Mouse (Mus musculus) midbrain, postnatal 0 days (tissue): ENCODE data around the gene 1700021F05Rik. TPM values are rescaled to one million over a fixed set of nuclear protein-coding genes. Genes with fewer than 3 reads are reported as not detected.
A peak's percentile ranks its signal among the peaks of the same experiment; 100 is the strongest.

ENCODE experiments used
- ATAC-seq: fragments of 200-750 bp; cut with Nextera tagmentation; 2 replicates; pipeline ENCODE4 v1.8.0; 2017; ENCODE audit warnings: moderate number of reproducible peaks, mild to moderate bottlenecking, moderate TSS enrichment, moderate library complexity; ENCODE audit not compliant: low FRiP score
- DNase-seq: peaks from one replicate; pipeline ENCODE4 v3.0.0-alpha.2; 2015; ENCODE audit warnings: low spot score
- H3K27ac ChIP-seq: fragments of 300-500 bp; sonication (generic); 2 replicates; pipeline ENCODE4 v1.5.1; 2014; ENCODE audit warnings: low read depth, mild to moderate bottlenecking, low read length, mixed read lengths
- H3K27me3 ChIP-seq: fragments of 300-500 bp; sonication (generic); 2 replicates; pipeline ENCODE4 v1.6.1; 2014; ENCODE audit warnings: low read length, control low read depth, mixed read lengths; ENCODE audit not compliant: insufficient read depth
- H3K36me3 ChIP-seq: fragments of 300-500 bp; sonication (generic); 2 replicates; pipeline ENCODE4 v1.6.1; 2014; ENCODE audit warnings: low read length, control low read depth, mixed read lengths; ENCODE audit not compliant: insufficient read depth
- H3K4me1 ChIP-seq: fragments of 300-500 bp; sonication (generic); 2 replicates; pipeline ENCODE4 v1.6.1; 2014; ENCODE audit warnings: mild to moderate bottlenecking, control low read depth, antibody characterized with exemption, low read length, mixed read lengths; ENCODE audit not compliant: insufficient read depth
- H3K4me2 ChIP-seq: fragments of 300-500 bp; sonication (generic); 2 replicates; pipeline ENCODE4 v1.6.1; 2014; ENCODE audit warnings: low read depth, mild to moderate bottlenecking, low read length, mixed read lengths; ENCODE audit not compliant: poor library complexity, severe bottlenecking
- H3K4me3 ChIP-seq: fragments of 300-500 bp; sonication (generic); 2 replicates; pipeline ENCODE4 v1.5.1; 2014; ENCODE audit warnings: low read depth, mild to moderate bottlenecking, low read length, moderate library complexity
- H3K9ac ChIP-seq: fragments of 300-500 bp; sonication (generic); replicated peaks from 2 replicates; pipeline ENCODE4 v1.6.1; 2014; ENCODE audit warnings: mild to moderate bottlenecking, low read length, moderate library complexity, mixed read lengths; ENCODE audit not compliant: poor library complexity, severe bottlenecking
- H3K9me3 ChIP-seq: fragments of 300-500 bp; sonication (generic); 2 replicates; pipeline ENCODE4 v1.6.1; 2016; ENCODE audit warnings: low read length, control low read depth
- CTCF ChIP-seq: IDR thresholded peaks from 2 replicates; pipeline ENCODE4 v1.5.1; 2016; ENCODE audit warnings: antibody characterized with exemption, mild to moderate bottlenecking
- WGBS: fragments of 180-500 bp; shearing (Covaris S2); extraction: QIAGEN DNeasy Blood & Tissue Kit; methylation state at CpG from one replicate; pipeline ENCODE4 v1.1.7; 2014; 5-methylcytosine and 5-hydroxymethylcytosine counted together
- polyA plus RNA-seq: library from polyadenylated mRNA; unstranded; fragments of >200 nt; fragmentation: Nextera tagmentation; extraction: Ambion mirVana; gene quantifications from 2 replicates; pipeline ENCODE4 v1.2.1, GENCODE M21; 2015
- total RNA-seq: library from RNA; depleted of rRNA; stranded (reverse); fragments of >200 nt; gene quantifications from 2 replicates; pipeline ENCODE4 v1.2.3, GENCODE M21; 2014

Gene 1700021F05Rik
- total and polyA plus RNA-seq, 2 experiments from 2014 or later = 61.6 to 73.4 TPM

DNA sequence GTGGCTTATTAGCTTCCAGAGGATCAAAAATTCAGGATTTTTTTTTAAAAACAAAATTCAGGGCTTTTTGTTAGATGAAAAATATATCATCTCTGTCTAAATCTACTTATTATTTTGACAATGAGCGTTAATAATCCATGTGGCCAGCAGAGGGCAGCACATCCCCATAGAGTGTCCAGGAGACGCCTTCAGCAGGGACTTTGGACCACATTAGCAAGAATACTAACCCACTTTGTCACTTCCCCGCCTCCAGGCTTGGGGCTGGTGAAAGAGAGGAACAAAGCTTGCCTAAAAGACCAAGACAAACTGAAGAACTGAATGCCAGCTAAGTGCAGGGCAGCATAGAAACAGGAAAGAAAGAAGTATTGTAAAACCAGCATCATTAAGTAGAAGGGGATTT lies 34.2 kb upstream of the 1700021F05Rik start:
- Histone ChIP-seq H3K4me1 (0 out of 2 replicates have a peak, but pooled peaks cover 2% of the 10 kb centered on the region), H3K4me2 (no peak overlapping the region), H3K9ac (no peak overlapping the region), H3K9me3 (no peaks in the 10 kb centered on the region), H3K27ac (no peak overlapping the region), H3K36me3 (no peaks in the 10 kb centered on the region), H3K27me3 (no peaks in the 10 kb centered on the region), H3K4me3 (no peak overlapping the region)
- DNase-seq = peak; percentile 89
- under 1% methylated on average over 3 of the region's 3 CpGs for WGBS
- ATAC-seq = no peak
- TF ChIP-seq CTCF = peak; percentile 96

DNA sequence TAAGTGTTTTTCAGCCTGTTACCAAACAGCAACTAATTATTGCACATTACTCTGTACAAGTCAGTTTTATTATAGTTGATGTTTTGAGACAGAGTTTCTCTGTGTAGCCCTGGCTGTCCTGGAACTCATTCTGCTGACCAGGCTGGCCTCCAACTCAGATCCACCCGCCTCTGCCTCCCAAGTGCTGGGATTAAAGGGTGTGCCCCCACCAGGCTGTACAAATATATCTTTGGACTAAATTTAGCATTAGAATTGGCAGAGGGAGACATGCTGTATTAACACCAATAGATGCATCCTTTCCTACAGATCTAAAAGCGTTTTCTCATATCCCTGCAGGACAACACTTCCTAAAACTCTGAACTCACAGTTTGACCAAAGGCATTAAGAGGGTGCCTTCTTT lies 33.6 kb upstream of the 1700021F05Rik start:
- no peak for DNase-seq
- H3K36me3 ChIP-seq = no peaks in the 10 kb centered on the region
- no peaks in the 10 kb centered on the region for H3K27me3 ChIP-seq
- no peak for ATAC-seq
- H3K4me1 ChIP-seq = 0 out of 2 replicates have a peak, but pooled peaks cover 2% of the 10 kb centered on the region
- WGBS = 85% methylated on average over 2 of the region's 2 CpGs
- no peak overlapping the region for H3K4me2 ChIP-seq
- no peak overlapping the region for H3K4me3 ChIP-seq
- no peak for TF ChIP-seq CTCF
- H3K9ac ChIP-seq = no peak overlapping the region
- no peak overlapping the region for H3K27ac ChIP-seq
- no peaks in the 10 kb centered on the region for H3K9me3 ChIP-seq

DNA sequence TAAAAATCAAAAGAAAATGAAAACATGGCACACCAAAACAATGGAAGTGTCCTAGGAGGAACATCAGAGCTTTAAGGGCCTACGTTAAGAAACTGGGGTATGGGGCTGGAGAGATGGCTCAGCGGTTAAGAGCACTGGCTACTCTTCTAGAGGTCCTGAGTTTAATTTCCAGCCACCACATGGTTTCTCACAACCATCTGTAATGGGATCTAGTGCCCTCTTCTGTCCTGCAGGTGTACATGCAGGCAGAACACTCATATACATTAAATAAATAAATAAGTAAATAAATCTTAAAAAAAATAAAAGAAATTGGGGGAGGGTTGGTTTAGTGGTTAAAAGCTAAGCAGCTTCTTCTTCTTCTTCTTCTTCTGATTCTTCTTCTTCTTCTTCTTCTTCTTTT lies 20.5 kb upstream of the 1700021F05Rik start:
- Histone ChIP-seq H3K9me3 (no peaks in the 10 kb centered on the region), H3K27me3 (no peaks in the 10 kb centered on the region), H3K27ac (no peak overlapping the region), H3K4me2 (no peak overlapping the region), H3K9ac (no peak overlapping the region), H3K4me3 (no peak overlapping the region), H3K36me3 (no peaks in the 10 kb centered on the region), H3K4me1 (no peaks in the 10 kb centered on the region)
- WGBS = 93% methylated on average over 2 of the region's 2 CpGs
- TF ChIP-seq CTCF = no peak; the same call in 1 of the 2 replicates
- ATAC-seq (no peak), DNase-seq (no peak)

DNA sequence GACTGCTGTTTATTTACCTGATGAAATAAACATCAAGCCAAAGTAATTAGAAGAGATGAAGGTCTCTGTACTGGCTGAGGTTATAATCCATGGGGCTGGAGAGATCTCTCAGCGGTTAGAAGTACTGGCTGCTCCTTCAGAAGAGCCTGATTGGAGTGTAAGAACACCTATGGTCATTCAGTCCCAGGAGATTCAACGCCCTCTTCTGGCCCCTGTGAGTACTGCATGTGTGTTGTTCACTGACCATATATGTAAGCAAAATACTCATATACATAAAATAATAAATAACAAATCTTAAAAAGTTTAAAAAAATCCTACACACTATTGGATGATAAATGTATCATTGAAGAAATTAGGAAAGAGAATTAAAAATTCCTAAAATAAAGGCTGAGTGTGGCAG lies 20.0 kb upstream of the 1700021F05Rik start:
- DNase-seq = no peak

DNA sequence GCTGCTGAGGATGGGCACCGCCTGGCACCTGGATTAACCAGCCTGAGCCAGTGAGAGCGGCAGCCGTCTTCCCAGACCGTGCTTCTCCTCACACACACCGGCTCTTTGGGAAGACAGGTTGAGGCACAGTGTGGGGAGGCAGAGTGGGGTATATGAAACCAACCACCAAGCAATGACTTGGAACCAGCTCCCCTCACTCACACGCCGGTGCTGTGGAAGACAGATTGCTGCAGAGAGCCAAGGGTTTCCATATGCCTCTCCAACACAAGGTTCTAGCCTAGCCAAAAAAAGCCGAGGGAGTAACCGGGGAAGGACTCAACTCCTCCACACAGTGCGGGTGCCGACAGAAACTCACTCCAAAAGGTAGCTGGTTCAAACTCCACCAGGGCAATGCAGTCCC lies 18.5 kb upstream of the 1700021F05Rik start:
- ATAC-seq (no peak), DNase-seq (no peak)
- no peaks in the 10 kb centered on the region for H3K4me1 ChIP-seq
- 89% methylated on average over 11 of the region's 11 CpGs for WGBS
- no peak overlapping the region for H3K9ac ChIP-seq
- H3K4me3 ChIP-seq = no peak overlapping the region
- no peak overlapping the region for H3K27ac ChIP-seq
- H3K36me3 ChIP-seq = no peaks in the 10 kb centered on the region
- no peak overlapping the region for H3K4me2 ChIP-seq
- H3K9me3 ChIP-seq = no peaks in the 10 kb centered on the region
- TF ChIP-seq CTCF = no peak
- no peaks in the 10 kb centered on the region for H3K27me3 ChIP-seq

More for the DNA sequence above, 20.0 kb upstream of the 1700021F05Rik start:
- no peak overlapping the region for H3K4me2 ChIP-seq
- no peak overlapping the region for H3K4me3 ChIP-seq
- 39% methylated on average over 2 of the region's 2 CpGs for WGBS
- peak; percentile 45 for TF ChIP-seq CTCF
- no peaks in the 10 kb centered on the region for H3K36me3 ChIP-seq
- H3K27me3 ChIP-seq = no peaks in the 10 kb centered on the region
- H3K9ac ChIP-seq = no peak overlapping the region
- no peaks in the 10 kb centered on the region for H3K9me3 ChIP-seq
- no peak for ATAC-seq
- no peak overlapping the region for H3K27ac ChIP-seq
- H3K4me1 ChIP-seq = no peaks in the 10 kb centered on the region

DNA sequence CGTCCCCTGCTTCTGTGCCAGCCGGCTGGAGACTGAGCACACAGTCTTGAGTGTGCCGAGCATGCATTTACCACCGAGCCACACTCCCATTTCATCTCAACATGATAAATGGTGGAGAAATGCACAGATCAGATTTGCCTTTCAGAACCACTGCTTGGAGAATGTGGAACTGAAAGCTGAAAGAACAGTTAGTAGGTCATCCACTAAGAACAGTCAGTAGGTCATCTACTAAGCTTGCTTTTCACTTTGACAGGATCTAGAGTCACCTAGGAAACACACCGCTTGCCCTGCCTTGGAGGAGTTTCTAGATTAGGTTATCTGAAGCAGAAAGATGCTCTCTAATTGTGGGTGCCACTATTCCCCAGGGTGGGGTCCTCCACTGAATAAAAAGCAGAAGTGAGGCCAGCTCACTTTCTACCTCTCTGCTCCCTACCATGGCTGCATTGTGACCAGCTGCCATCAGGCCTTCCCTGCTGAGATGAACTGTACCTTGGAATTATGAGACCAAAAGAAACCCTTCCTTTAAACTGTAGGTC lies 16.9 kb upstream of the 1700021F05Rik start:
- Histone ChIP-seq H3K4me2 (no peak overlapping the region), H3K27ac (no peak overlapping the region), H3K4me1 (no peaks in the 10 kb centered on the region), H3K9ac (no peak overlapping the region), H3K27me3 (no peaks in the 10 kb centered on the region), H3K36me3 (no peaks in the 10 kb centered on the region), H3K4me3 (no peak overlapping the region), H3K9me3 (no peaks in the 10 kb centered on the region)
- DNase-seq = no peak
- TF ChIP-seq CTCF = no peak
- no peak for ATAC-seq
- WGBS = 90% methylated on average over 5 of the region's 5 CpGs
